Mouse (Mus musculus): ENCODE measurements around the gene Sgcg. TPM values are rescaled to one million over a fixed set of nuclear protein-coding genes. Genes with fewer than 3 reads are reported as not detected.

Gene Sgcg
- 0.28 TPM for polyA plus RNA-seq (2014; fragmentation: Illumina TruSeq; extraction: RNeasy Lipid Tissue Mini Kit (QIAGEN cat#74804); ENCODE audit: low read depth, low replicate concordance)

GRCm38 (mm10) chr14:61258352-61258751 lies at the start of gene Sgcg:
Sgcg (minus strand) TSS chr14:61258490.

Other genes with a start within 250 kb of the Sgcg start
- gene Tnfrsf19, start 212.0 kb downstream of the Sgcg start, polyA plus RNA-seq (2014; fragmentation: Illumina TruSeq; extraction: RNeasy Lipid Tissue Mini Kit (QIAGEN cat#74804); ENCODE audit: low read depth, low replicate concordance), result 5.9 TPM
- 5.7 TPM for gene Sacs, start 120.0 kb downstream of the Sgcg start, polyA plus RNA-seq (2014; fragmentation: Illumina TruSeq; extraction: RNeasy Lipid Tissue Mini Kit (QIAGEN cat#74804); ENCODE audit: low read depth, low replicate concordance)
- gene Arl11, start 51.3 kb upstream of the Sgcg start, polyA plus RNA-seq (2014; fragmentation: Illumina TruSeq; extraction: RNeasy Lipid Tissue Mini Kit (QIAGEN cat#74804); ENCODE audit: low read depth, low replicate concordance), result 1.4 TPM
- gene Ebpl, start 101.9 kb upstream of the Sgcg start, polyA plus RNA-seq (2014; fragmentation: Illumina TruSeq; extraction: RNeasy Lipid Tissue Mini Kit (QIAGEN cat#74804); ENCODE audit: low read depth, low replicate concordance), result 4.6 TPM
- 109 TPM for gene Kpna3, start 181.4 kb upstream of the Sgcg start, polyA plus RNA-seq (2014; fragmentation: Illumina TruSeq; extraction: RNeasy Lipid Tissue Mini Kit (QIAGEN cat#74804); ENCODE audit: low read depth, low replicate concordance)